Mouse (Mus musculus) forebrain, postnatal 0 days (tissue): ENCODE data around the gene Barx2. TPM values are rescaled to one million over a fixed set of nuclear protein-coding genes. Genes with fewer than 3 reads are reported as not detected.

Experiments used
- ATAC-seq: fragments of 200-750 bp; cut with Nextera tagmentation; 2 replicates; pipeline ENCODE4 v1.8.0; 2017; ENCODE audit warnings: mild to moderate bottlenecking, moderate library complexity
- DNase-seq: peaks from one replicate; pipeline ENCODE4 v3.0.0-alpha.2; 2015
- H3K27ac ChIP-seq: fragments of 300-500 bp; sonication (generic); 2 replicates; pipeline ENCODE4 v1.5.1; 2014; ENCODE audit warnings: low read depth, mild to moderate bottlenecking, antibody characterized with exemption, low read length, moderate library complexity, mixed read lengths
- H3K27me3 ChIP-seq: fragments of 300-500 bp; sonication (generic); 2 replicates; pipeline ENCODE4 v1.6.1; 2014; ENCODE audit warnings: mild to moderate bottlenecking, low read length, mixed read lengths; ENCODE audit not compliant: insufficient read depth
- H3K36me3 ChIP-seq: fragments of 300-500 bp; sonication (generic); 2 replicates; pipeline ENCODE4 v1.6.1; 2014; ENCODE audit warnings: mild to moderate bottlenecking, moderate library complexity; ENCODE audit not compliant: insufficient read depth
- H3K4me1 ChIP-seq: fragments of 300-500 bp; sonication (generic); 2 replicates; pipeline ENCODE4 v1.6.1; 2014; ENCODE audit warnings: antibody characterized with exemption; ENCODE audit not compliant: insufficient read depth
- H3K4me2 ChIP-seq: fragments of 300-500 bp; sonication (generic); 2 replicates; pipeline ENCODE4 v1.6.1; 2014; ENCODE audit warnings: low read depth, mild to moderate bottlenecking, moderate library complexity
- H3K4me3 ChIP-seq: fragments of 300-500 bp; sonication (generic); 2 replicates; pipeline ENCODE4 v1.5.1; 2014; ENCODE audit warnings: low read depth, low read length, mixed read lengths
- H3K9ac ChIP-seq: fragments of 300-500 bp; sonication (generic); 2 replicates; pipeline ENCODE4 v1.6.1; 2014; ENCODE audit warnings: mild to moderate bottlenecking
- H3K9me3 ChIP-seq: fragments of 300-500 bp; sonication (generic); 2 replicates; pipeline ENCODE4 v1.6.1; 2016; ENCODE audit warnings: low read length
- CTCF ChIP-seq: sonication (generic); IDR thresholded peaks from 2 replicates; pipeline ENCODE4 v1.5.1; 2016; ENCODE audit warnings: antibody characterized with exemption, control low read depth, low read depth
- WGBS: fragments of 180-500 bp; shearing (Covaris S2); extraction: QIAGEN DNeasy Blood & Tissue Kit; methylation state at CpG from one replicate; pipeline ENCODE4 v1.1.7; 2014; 5-methylcytosine and 5-hydroxymethylcytosine counted together
- polyA plus RNA-seq: library from polyadenylated mRNA; unstranded; fragments of >200 nt; fragmentation: Nextera tagmentation; extraction: Ambion mirVana; gene quantifications from 2 replicates; pipeline ENCODE4 v1.2.1, GENCODE M21; 2015
- total RNA-seq: library from RNA; depleted of rRNA; stranded (reverse); fragments of >200 nt; gene quantifications from 2 replicates; pipeline ENCODE4 v1.2.3, GENCODE M21; 2014

Gene Barx2
- total and polyA plus RNA-seq, 2 experiments from 2014 or later, result 0.19 to 1.0 TPM

- no peak for TF ChIP-seq CTCF
- ATAC-seq, result no peak
- H3K4me3 ChIP-seq, result no peak overlapping the region
- H3K27ac ChIP-seq, result no peak overlapping the region
- no peak overlapping the region for H3K9ac ChIP-seq
- no peaks in the 10 kb centered on the region for H3K36me3 ChIP-seq
- H3K27me3 ChIP-seq, result no peaks in the 10 kb centered on the region
- no peak overlapping the region for H3K4me2 ChIP-seq
- 37% methylated on average over 10 of the region's 10 CpGs for WGBS
- no peaks in the 10 kb centered on the region for H3K4me1 ChIP-seq
- DNase-seq, result no peak
- H3K9me3 ChIP-seq, result no peaks in the 10 kb centered on the region
Measured at GRCm38 (mm10) chr9:31894775-31895320, 18.4 kb downstream of the Barx2 start.

- WGBS, result 63% methylated on average over 4 of the region's 4 CpGs
- no peak for TF ChIP-seq CTCF
- Histone ChIP-seq H3K4me3 (no peak overlapping the region), H3K4me2 (no peak overlapping the region), H3K9ac (no peak overlapping the region), H3K9me3 (no peaks in the 10 kb centered on the region), H3K36me3 (no peaks in the 10 kb centered on the region), H3K27me3 (no peaks in the 10 kb centered on the region; the same call in 1 of the 2 replicates), H3K27ac (no peak overlapping the region), H3K4me1 (no peaks in the 10 kb centered on the region)
- no peak; the same call in 1 of the 2 replicates for ATAC-seq
- DNase-seq, result no peak
Measured at GRCm38 (mm10) chr9:31888333-31888732, 24.9 kb downstream of the Barx2 start.

GRCm38 (mm10) chr9:31886258-31886657, 27.0 kb downstream of the Barx2 start:
- DNase-seq (no peak), ATAC-seq (no peak)
- 59% methylated on average over 3 of the region's 3 CpGs for WGBS
- no peak overlapping the region for H3K27ac ChIP-seq
- no peak overlapping the region for H3K4me2 ChIP-seq
- no peak overlapping the region for H3K4me3 ChIP-seq
- no peak overlapping the region for H3K9ac ChIP-seq
- H3K36me3 ChIP-seq, result no peaks in the 10 kb centered on the region
- no peaks in the 10 kb centered on the region; the same call in 1 of the 2 replicates for H3K27me3 ChIP-seq
- no peaks in the 10 kb centered on the region for H3K4me1 ChIP-seq
- no peaks in the 10 kb centered on the region for H3K9me3 ChIP-seq
- TF ChIP-seq CTCF, result no peak

GRCm38 (mm10) chr9:31882376-31882775, 30.9 kb downstream of the Barx2 start:
- TF ChIP-seq CTCF, result no peak
- ATAC-seq (no peak), DNase-seq (no peak)
- H3K27me3 ChIP-seq, result no peaks in the 10 kb centered on the region
- H3K4me3 ChIP-seq, result no peak overlapping the region
- no peaks in the 10 kb centered on the region for H3K4me1 ChIP-seq
- WGBS, result 76% methylated on average over 2 of the region's 2 CpGs
- no peak overlapping the region for H3K9ac ChIP-seq
- no peaks in the 10 kb centered on the region for H3K9me3 ChIP-seq
- H3K36me3 ChIP-seq, result no peaks in the 10 kb centered on the region
- no peak overlapping the region for H3K27ac ChIP-seq
- H3K4me2 ChIP-seq, result no peak overlapping the region

GRCm38 (mm10) chr9:31875556-31875955, 37.7 kb downstream of the Barx2 start:
- Histone ChIP-seq H3K36me3 (no peaks in the 10 kb centered on the region), H3K9me3 (no peaks in the 10 kb centered on the region), H3K4me1 (no peaks in the 10 kb centered on the region), H3K4me3 (no peak overlapping the region), H3K9ac (no peak overlapping the region), H3K27ac (no peak overlapping the region), H3K27me3 (no peaks in the 10 kb centered on the region), H3K4me2 (no peak overlapping the region)
- no peak for TF ChIP-seq CTCF
- no peak for ATAC-seq
- no peak for DNase-seq
- WGBS, result 86% methylated on average over 3 of the region's 3 CpGs

GRCm38 (mm10) chr9:31874236-31874635, 39.0 kb downstream of the Barx2 start:
- no peaks in the 10 kb centered on the region for H3K9me3 ChIP-seq
- H3K27ac ChIP-seq, result no peak overlapping the region
- H3K4me3 ChIP-seq, result no peak overlapping the region
- no peaks in the 10 kb centered on the region for H3K27me3 ChIP-seq
- H3K9ac ChIP-seq, result no peak overlapping the region
- 84% methylated on average over 3 of the region's 3 CpGs for WGBS
- no peaks in the 10 kb centered on the region for H3K36me3 ChIP-seq
- ATAC-seq (no peak), DNase-seq (no peak)
- no peak for TF ChIP-seq CTCF
- H3K4me1 ChIP-seq, result no peaks in the 10 kb centered on the region
- H3K4me2 ChIP-seq, result no peak overlapping the region

- ATAC-seq, result no peak
- no peak overlapping the region for H3K27ac ChIP-seq
- H3K4me3 ChIP-seq, result no peak overlapping the region
- H3K9me3 ChIP-seq, result no peaks in the 10 kb centered on the region
- no peak overlapping the region for H3K9ac ChIP-seq
- TF ChIP-seq CTCF, result no peak
- no peaks in the 10 kb centered on the region for H3K27me3 ChIP-seq
- no peak for DNase-seq
- no peak overlapping the region for H3K4me2 ChIP-seq
- H3K36me3 ChIP-seq, result no peaks in the 10 kb centered on the region
- no peaks in the 10 kb centered on the region for H3K4me1 ChIP-seq
- 44% methylated on average over 4 of the region's 4 CpGs for WGBS
Measured at GRCm38 (mm10) chr9:31871410-31871809, 41.9 kb downstream of the Barx2 start.
